Mouse (Mus musculus) limb, embryonic 10.5 days (tissue): ENCODE results near the gene Olfr78. TPM values are rescaled to one million over a fixed set of nuclear protein-coding genes. Genes with fewer than 3 reads are reported as not detected.
A peak's percentile ranks its signal among the peaks of the same experiment; 100 is the strongest.

ENCODE experiments used
- DNase-seq: peaks from one replicate; pipeline ENCODE4 v3.0.0-alpha.2; 2017; ENCODE audit warnings: low spot score
- H3K27ac ChIP-seq: fragments of 300-500 bp; sonication (generic); 2 replicates; pipeline ENCODE4 v1.5.1; 2016; ENCODE audit warnings: mild to moderate bottlenecking
- H3K27me3 ChIP-seq: fragments of 300-500 bp; sonication (generic); 2 replicates; pipeline ENCODE4 v1.6.1; 2016; ENCODE audit warnings: low read depth, mild to moderate bottlenecking; ENCODE audit not compliant: poor library complexity, severe bottlenecking
- H3K36me3 ChIP-seq: fragments of 300-500 bp; sonication (generic); 2 replicates; pipeline ENCODE4 v1.6.1; 2016; ENCODE audit warnings: mild to moderate bottlenecking, moderate library complexity
- H3K4me1 ChIP-seq: fragments of 300-500 bp; sonication (generic); 2 replicates; pipeline ENCODE4 v1.6.1; 2016
- H3K4me3 ChIP-seq: fragments of 300-500 bp; sonication (generic); 2 replicates; pipeline ENCODE4 v1.5.1; 2016; ENCODE audit warnings: mild to moderate bottlenecking, moderate library complexity
- H3K9me3 ChIP-seq: fragments of 300-500 bp; sonication (generic); replicated peaks from 2 replicates; pipeline ENCODE4 v1.6.1; 2016; ENCODE audit warnings: mild to moderate bottlenecking
- WGBS: fragments of 180-500 bp; shearing (Covaris S2); methylation state at CpG from one replicate; pipeline ENCODE4 v1.1.7; 2016; 5-methylcytosine and 5-hydroxymethylcytosine counted together
- polyA plus RNA-seq: library from polyadenylated mRNA; unstranded; fragments of >200 nt; fragmentation: Nextera tagmentation; extraction: Ambion mirVana; gene quantifications from 2 replicates; pipeline ENCODE4 v1.2.1, GENCODE M21; 2016

Gene Olfr78
- not detected in 2 replicates for polyA plus RNA-seq

- Histone ChIP-seq H3K27me3 (no peaks in the 10 kb centered on the region), H3K4me3 (no peak within 1 kb of the TSS), H3K4me1 (no peaks in the 10 kb centered on the region), H3K36me3 (no peaks in the 10 kb centered on the region), H3K9me3 (no peaks in the 10 kb centered on the region), H3K27ac (no peak within 1 kb of the TSS)
- no peak for DNase-seq
- 78% methylated on average over 4 of the region's 4 CpGs for WGBS
Observed at GRCm38 (mm10) chr7:102759266-102759665, at the start of gene Olfr78, which contains the start of gene Olfr560. Gene Olfr78 (minus strand): TSS chr7:102759471. Gene Olfr560 (minus strand): TSS chr7:102759366.

GRCm38 (mm10) chr7:102803180-102803579 lies 43.9 kb upstream of the Olfr78 start, which contains the start of gene Olfr564:
Gene Olfr564 (plus strand): TSS chr7:102803480.
- no peak for DNase-seq
- Histone ChIP-seq H3K27me3 (no peaks in the 10 kb centered on the region), H3K4me1 (no peaks in the 10 kb centered on the region), H3K27ac (no peak within 1 kb of the TSS), H3K4me3 (no peak within 1 kb of the TSS), H3K36me3 (no peaks in the 10 kb centered on the region), H3K9me3 (no peaks in the 10 kb centered on the region)

GRCm38 (mm10) chr7:102770921-102771320 lies 11.7 kb upstream of the Olfr78 start, which contains the start of gene Olfr561:
Gene Olfr561 (plus strand): TSS chr7:102771221.
- Histone ChIP-seq H3K4me1 (no peaks in the 10 kb centered on the region), H3K4me3 (no peak within 1 kb of the TSS), H3K27ac (no peak within 1 kb of the TSS), H3K9me3 (no peaks in the 10 kb centered on the region), H3K27me3 (no peaks in the 10 kb centered on the region), H3K36me3 (no peaks in the 10 kb centered on the region)
- 93% methylated on average over 2 of the region's 2 CpGs for WGBS
- DNase-seq: no peak

GRCm38 (mm10) chr7:102752086-102752485 lies 7.2 kb downstream of the Olfr78 start:
- Histone ChIP-seq H3K36me3 (no peaks in the 10 kb centered on the region), H3K9me3 (no peaks in the 10 kb centered on the region), H3K27ac (no peak overlapping the region), H3K27me3 (no peaks in the 10 kb centered on the region), H3K4me1 (no peaks in the 10 kb centered on the region), H3K4me3 (no peak overlapping the region)
- 23% methylated on average over 1 of the region's 1 CpGs for WGBS
- no peak for DNase-seq

- H3K9me3 ChIP-seq: no peaks in the 10 kb centered on the region
- H3K4me3 ChIP-seq: no peak overlapping the region
- no peaks in the 10 kb centered on the region for H3K36me3 ChIP-seq
- no peaks in the 10 kb centered on the region for H3K27me3 ChIP-seq
- no peak overlapping the region for H3K27ac ChIP-seq
- 68% methylated on average over 2 of the region's 2 CpGs for WGBS
- H3K4me1 ChIP-seq: no peaks in the 10 kb centered on the region
- DNase-seq: no peak
Observed at GRCm38 (mm10) chr7:102737705-102738104, 21.6 kb downstream of the Olfr78 start.

- Histone ChIP-seq H3K4me1 (no peaks in the 10 kb centered on the region), H3K27me3 (no peaks in the 10 kb centered on the region), H3K27ac (no peak overlapping the region), H3K36me3 (no peaks in the 10 kb centered on the region), H3K9me3 (no peaks in the 10 kb centered on the region), H3K4me3 (no peak overlapping the region)
- no peak for DNase-seq
- WGBS: 31% methylated on average over 1 of the region's 1 CpGs
Observed at GRCm38 (mm10) chr7:102733793-102734192, 25.5 kb downstream of the Olfr78 start.

- no peak for DNase-seq
- Histone ChIP-seq H3K27ac (no peak within 1 kb of the TSS), H3K9me3 (no peaks in the 10 kb centered on the region), H3K4me1 (no peaks in the 10 kb centered on the region), H3K4me3 (no peak within 1 kb of the TSS), H3K27me3 (no peaks in the 10 kb centered on the region), H3K36me3 (no peaks in the 10 kb centered on the region)
Observed at GRCm38 (mm10) chr7:102727391-102727790, 31.9 kb downstream of the Olfr78 start, which contains the start of gene Olfr559. Gene Olfr559 (minus strand): TSS chr7:102727491.

- Histone ChIP-seq H3K9me3 (no peaks in the 10 kb centered on the region), H3K27ac (no peak within 1 kb of the TSS), H3K4me3 (no peak within 1 kb of the TSS), H3K27me3 (no peaks in the 10 kb centered on the region), H3K36me3 (no peaks in the 10 kb centered on the region), H3K4me1 (no peaks in the 10 kb centered on the region)
- DNase-seq: no peak
- 58% methylated on average over 1 of the region's 1 CpGs for WGBS
Observed at GRCm38 (mm10) chr7:102718970-102719369, 40.3 kb downstream of the Olfr78 start, which contains the start of gene Olfr33. Gene Olfr33 (minus strand): TSS chr7:102719070.

- H3K4me3 ChIP-seq: no peak within 1 kb of the TSS
- no peak for DNase-seq
- no peaks in the 10 kb centered on the region for H3K4me1 ChIP-seq
- H3K27me3 ChIP-seq: no peaks in the 10 kb centered on the region
- no peaks in the 10 kb centered on the region for H3K36me3 ChIP-seq
- H3K27ac ChIP-seq: no peak within 1 kb of the TSS
- no peaks in the 10 kb centered on the region for H3K9me3 ChIP-seq
Observed at GRCm38 (mm10) chr7:102701915-102702314, 57.4 kb downstream of the Olfr78 start, which contains the start of gene Olfr558. Gene Olfr558 (plus strand): TSS chr7:102702215.

- H3K27ac ChIP-seq: no peak overlapping the region
- H3K27me3 ChIP-seq: no peaks in the 10 kb centered on the region
- H3K4me3 ChIP-seq: no peak overlapping the region
- no peaks in the 10 kb centered on the region for H3K9me3 ChIP-seq
- H3K36me3 ChIP-seq: no peaks in the 10 kb centered on the region
- H3K4me1 ChIP-seq: no peaks in the 10 kb centered on the region
- DNase-seq: no peak
- 90% methylated on average over 7 of the region's 7 CpGs for WGBS
Observed at GRCm38 (mm10) chr7:102698461-102698860, 60.8 kb downstream of the Olfr78 start.

- peak; percentile 62 for DNase-seq
- H3K36me3 ChIP-seq: no peaks in the 10 kb centered on the region
- no peak within 1 kb of the TSS for H3K27ac ChIP-seq
- 84% methylated on average over 5 of the region's 5 CpGs for WGBS
- no peaks in the 10 kb centered on the region for H3K4me1 ChIP-seq
- no peaks in the 10 kb centered on the region for H3K9me3 ChIP-seq
- H3K27me3 ChIP-seq: no peaks in the 10 kb centered on the region
- no peak within 1 kb of the TSS for H3K4me3 ChIP-seq
Observed at GRCm38 (mm10) chr7:102695358-102696125, 63.7 kb downstream of the Olfr78 start, which contains the start of gene Olfr557. Gene Olfr557 (plus strand): TSS chr7:102695910.
